Mouse (Mus musculus) CH12.LX (cell line): ENCODE data around the gene Macrod2.

ENCODE experiments used
- CHD2 ChIP-seq: IDR thresholded peaks from 2 replicates; pipeline ENCODE4 v1.6.1; 2011; ENCODE audit warnings: low read length, improper control_type of control experiment
- CTCF ChIP-seq, 2 experiments: IDR thresholded peaks in 1 of 2; conservative IDR thresholded peaks in 1 of 2; 2 replicates each; pipeline ENCODE4 v1.5.1; 2011 to 2012; ENCODE audit warnings: low read depth in 2 of 2, low read length in 2 of 2, improper control_type of control experiment in 1 of 2, inconsistent platforms in 1 of 2, mild to moderate bottlenecking in 1 of 2, moderate library complexity in 1 of 2
- E2F4 ChIP-seq: IDR thresholded peaks from 2 replicates; pipeline ENCODE4 v1.6.1; 2011; ENCODE audit warnings: low read depth, low read length, improper control_type of control experiment; ENCODE audit not compliant: insufficient replicate concordance
- ELF1 ChIP-seq: IDR thresholded peaks from 2 replicates; pipeline ENCODE4 v1.6.1; 2014; ENCODE audit warnings: low read depth, mild to moderate bottlenecking, inconsistent platforms, low read length, improper control_type of control experiment
- EP300 ChIP-seq: IDR thresholded peaks from 2 replicates; pipeline ENCODE4 v1.6.1; 2011; ENCODE audit warnings: low read length, improper control_type of control experiment
- MAZ ChIP-seq: IDR thresholded peaks from 2 replicates; pipeline ENCODE4 v1.6.1; 2012; ENCODE audit warnings: low read depth, mild to moderate bottlenecking, inconsistent platforms, low read length, improper control_type of control experiment, moderate library complexity
- NELFE ChIP-seq: IDR thresholded peaks from 2 replicates; pipeline ENCODE4 v1.6.1; 2011; ENCODE audit warnings: low read depth, low read length, improper control_type of control experiment
- POLR2A ChIP-seq: IDR thresholded peaks from 2 replicates; pipeline ENCODE4 v1.6.1; 2011; ENCODE audit warnings: low read depth, mild to moderate bottlenecking, improper control_type of control experiment, low read length
- RCOR1 ChIP-seq: conservative IDR thresholded peaks from 2 replicates; pipeline ENCODE4 v1.6.1; 2012; ENCODE audit warnings: low read depth, mild to moderate bottlenecking, inconsistent platforms, low read length, improper control_type of control experiment
- UBTF ChIP-seq: IDR thresholded peaks from 2 replicates; pipeline ENCODE4 v1.6.1; 2012; ENCODE audit warnings: low read depth, mild to moderate bottlenecking, inconsistent platforms, low read length, improper control_type of control experiment, moderate library complexity
- USF1 ChIP-seq: IDR thresholded peaks from 2 replicates; pipeline ENCODE4 v1.6.1; 2014; ENCODE audit warnings: low read depth, mild to moderate bottlenecking, inconsistent platforms, low read length, improper control_type of control experiment
- ZC3H11A ChIP-seq: IDR thresholded peaks from 2 replicates; pipeline ENCODE4 v1.6.1; 2012; ENCODE audit warnings: low read depth, mild to moderate bottlenecking, inconsistent platforms, low read length, improper control_type of control experiment
- ZNF384 ChIP-seq: IDR thresholded peaks from 2 replicates; pipeline ENCODE4 v1.6.1; 2012; ENCODE audit warnings: low read depth, low read length, improper control_type of control experiment, inconsistent platforms

GRCm38 (mm10) chr2:142108947-142109346 is 1713.8 kb downstream of the Macrod2 start:
- TF ChIP-seq ZNF384 (no peak), RCOR1 (no peak), NELFE (no peak), UBTF (no peak), MAZ (no peak), ZC3H11A (no peak), ELF1 (no peak), CTCF (conservative IDR thresholded peaks at IDR 0.05 in 1 of 2, IDR thresholded peaks at IDR 0.05 in 1 of 2; ENCODE audit: low read depth in 2 of 2, low read length in 2 of 2) (no peak), USF1 (no peak), EP300 (no peak), POLR2A (no peak), CHD2 (no peak), E2F4 (no peak)
